Mouse (Mus musculus): ENCODE results near the gene Ndst2.
"Not testable (repeated sequence)": the region's sequence is repeated elsewhere in the genome, so short reads cannot be mapped to it uniquely, and the experiment has no call there.

Ndst2 gene

DNA sequence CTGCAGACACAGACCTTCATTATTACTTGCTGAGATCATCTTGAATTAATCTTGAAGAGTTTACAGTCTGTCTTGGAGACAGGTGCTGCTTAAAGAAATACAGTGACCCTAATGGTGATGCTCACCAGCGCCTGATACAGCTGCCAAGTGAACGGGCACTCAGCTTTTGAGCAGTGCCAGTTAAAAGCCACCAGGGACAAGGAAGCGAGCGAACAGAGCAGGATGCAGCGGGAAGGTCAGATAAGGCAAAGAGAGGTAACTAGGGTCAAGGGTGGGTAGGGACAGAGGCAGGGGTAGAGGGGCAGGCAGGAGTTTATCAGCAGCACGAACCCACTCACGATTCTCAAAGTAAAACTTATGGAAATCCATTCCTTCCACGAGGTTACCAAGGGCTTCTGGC is 4.1 kb upstream of the Ndst2 start:
- no peak for DNase-seq (ENCODE audit: low read depth, low spot score)

DNA sequence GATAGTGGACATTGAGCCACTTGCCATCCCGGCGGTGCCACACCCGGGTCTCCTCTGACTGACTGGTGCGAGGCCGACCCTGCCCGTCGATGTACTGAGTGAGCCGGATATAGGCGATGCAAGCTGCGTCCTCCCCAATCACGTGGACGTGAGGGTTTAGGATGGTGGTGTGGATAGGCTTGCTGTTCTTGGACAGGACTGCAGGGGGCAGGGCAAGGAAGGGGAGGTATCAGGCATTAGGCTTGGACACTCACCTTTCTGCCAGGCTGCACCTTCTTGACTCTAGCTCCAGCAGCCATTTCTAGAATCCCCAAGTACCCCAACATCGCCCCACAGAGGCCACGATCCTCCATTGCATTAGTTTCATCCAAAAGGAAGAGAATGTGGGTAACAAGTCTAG is 2.9 kb upstream of the Ndst2 start:
- no peak for DNase-seq (ENCODE audit: low read depth, low spot score)

DNA sequence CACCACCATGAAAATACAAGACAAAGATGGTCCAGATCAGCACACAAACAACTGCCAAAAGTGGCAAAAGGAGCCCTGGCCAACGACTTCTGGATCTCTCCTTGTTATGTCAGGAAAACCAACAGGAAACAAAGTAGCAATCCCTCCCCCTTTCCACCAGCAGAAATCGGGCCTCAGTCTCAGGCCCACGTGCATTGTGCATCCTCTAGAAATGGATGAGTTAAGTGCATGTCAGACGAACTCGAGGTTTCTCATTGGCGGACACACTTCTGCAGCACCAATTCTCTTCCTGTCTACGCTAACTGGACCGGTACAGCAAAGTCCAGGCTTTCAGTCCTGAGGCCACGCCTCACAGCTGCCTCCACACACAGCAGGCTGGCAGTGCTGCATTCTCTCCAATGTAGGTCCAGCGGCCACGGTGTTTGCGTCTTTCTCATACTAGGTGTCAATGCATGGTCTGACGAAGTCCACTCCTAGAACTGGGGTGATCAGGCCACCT is 1.6 kb upstream of the Ndst2 start:
- DNase-seq (ENCODE audit: low read depth, low spot score): no peak

DNA sequence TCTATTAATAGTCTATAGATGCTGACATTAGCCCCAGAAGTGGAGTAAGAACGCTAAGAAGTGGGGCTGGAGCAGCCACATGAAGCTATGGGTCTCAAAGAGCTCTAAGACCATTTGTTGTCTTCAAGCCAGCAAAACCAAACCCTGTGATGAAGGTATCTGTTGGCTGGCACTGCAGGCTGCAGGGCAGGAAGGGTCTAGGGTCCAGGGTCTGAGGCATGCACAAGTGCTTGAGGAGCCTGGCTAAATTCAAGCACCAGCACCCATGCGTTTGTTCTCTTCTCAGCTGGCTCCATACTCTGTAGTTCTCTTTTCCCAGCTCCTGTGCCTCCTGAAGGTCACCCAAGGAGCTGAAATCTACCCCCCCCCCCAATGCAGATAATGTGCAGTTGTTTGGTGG is 690 bp upstream of the Ndst2 start:
- no peak for DNase-seq (ENCODE audit: low read depth, low spot score)

DNA sequence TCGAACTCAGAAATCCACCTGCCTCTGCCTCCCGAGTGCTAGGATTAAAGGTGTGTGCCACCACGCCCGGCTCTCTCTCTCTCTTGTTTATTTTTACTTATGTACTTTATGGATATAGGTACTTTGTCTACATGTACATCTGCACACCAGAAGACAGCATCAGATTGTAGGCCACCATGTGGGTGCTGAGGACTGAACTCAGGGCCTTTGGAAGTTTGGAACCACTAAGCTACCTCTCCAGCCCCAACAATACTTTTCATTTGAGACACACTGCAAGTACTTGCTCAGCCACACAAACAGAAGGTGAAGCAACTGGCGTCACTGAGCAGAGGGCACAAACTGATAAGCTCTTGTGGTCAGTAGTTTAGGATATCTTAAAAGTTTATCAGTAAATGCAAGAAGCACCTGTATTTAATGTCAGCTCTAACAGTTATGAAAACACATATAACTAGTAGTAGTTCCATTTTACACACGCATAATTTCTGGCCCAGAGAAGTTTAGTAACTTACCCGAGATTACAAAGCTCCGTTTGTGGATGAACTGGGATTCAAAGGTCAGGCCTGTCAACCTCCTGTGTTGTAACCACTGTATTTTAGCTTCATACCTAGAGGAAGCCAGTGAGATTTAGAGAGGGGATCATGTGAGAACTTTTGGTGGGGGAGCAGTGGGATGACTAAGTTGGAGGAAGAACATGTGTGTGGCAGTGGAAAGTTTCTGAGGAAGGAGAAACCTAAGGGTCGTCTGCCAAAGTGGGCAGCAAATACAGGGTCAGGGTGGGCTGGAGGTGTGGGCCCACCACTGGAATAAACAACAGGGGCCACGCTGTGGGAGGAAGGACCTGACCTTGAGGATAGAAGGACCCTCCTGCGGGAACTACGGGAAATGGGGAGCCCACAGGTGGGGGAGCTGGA is 1.1 kb downstream of the Ndst2 start:
- no peak for DNase-seq (ENCODE audit: low read depth, low spot score)

DNA sequence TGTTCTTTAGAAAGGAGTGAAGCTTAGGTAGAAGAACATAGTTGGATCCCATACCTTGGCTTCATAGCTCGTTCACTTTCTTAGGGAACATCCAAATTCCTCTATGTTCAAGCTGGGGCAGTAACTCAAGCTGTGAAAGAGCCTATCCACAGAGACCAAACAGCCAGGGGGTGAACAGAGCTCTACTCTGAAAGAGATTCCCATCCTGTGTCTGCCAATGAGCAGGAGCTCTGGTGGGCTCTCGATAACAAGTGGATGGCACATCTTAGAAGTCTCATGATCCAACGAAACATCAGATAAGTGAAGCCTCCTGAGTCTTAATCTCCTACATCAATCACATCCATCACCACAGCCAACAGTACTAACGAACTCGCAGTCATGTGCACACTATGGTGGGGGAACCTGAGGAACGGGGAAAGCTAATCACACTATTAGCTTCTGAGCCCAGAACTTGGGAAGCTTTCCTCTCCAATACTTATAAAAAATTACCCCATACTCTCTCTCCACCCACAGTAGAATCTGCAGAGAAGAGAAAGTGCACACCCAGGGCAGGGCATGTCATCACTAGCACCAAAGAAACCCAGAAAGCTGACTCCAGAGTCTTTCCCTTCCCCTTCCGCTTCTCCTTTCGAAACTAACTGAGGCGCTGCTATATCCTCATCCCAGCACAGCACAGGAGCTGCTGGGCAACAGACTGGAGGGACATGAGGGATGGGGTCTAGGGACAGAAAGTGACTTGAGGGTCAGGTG is 3.3 kb downstream of the Ndst2 start:
- no peak for DNase-seq (ENCODE audit: low read depth, low spot score)

DNA sequence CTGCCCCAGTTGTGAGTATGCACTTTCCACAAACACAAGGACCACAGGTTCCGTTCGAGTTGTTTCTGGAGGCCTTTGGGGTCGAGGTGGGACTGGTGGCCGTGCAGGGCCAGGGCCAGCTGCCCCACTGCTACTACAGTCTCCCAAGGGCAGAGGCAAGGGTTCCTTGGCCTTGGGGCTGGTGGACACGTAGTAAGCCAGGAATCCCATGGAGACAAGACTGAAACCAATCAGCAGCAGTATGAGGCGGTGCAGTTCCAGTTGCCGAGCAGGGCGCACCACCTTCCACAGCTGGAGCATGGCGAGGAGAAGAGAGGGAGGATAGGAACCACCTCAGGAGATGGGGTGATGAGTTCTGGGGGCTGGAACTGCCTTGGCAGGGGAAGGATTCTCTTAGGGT is 4.5 kb downstream of the Ndst2 start:
- DNase-seq (ENCODE audit: low read depth, low spot score): no peak

DNA sequence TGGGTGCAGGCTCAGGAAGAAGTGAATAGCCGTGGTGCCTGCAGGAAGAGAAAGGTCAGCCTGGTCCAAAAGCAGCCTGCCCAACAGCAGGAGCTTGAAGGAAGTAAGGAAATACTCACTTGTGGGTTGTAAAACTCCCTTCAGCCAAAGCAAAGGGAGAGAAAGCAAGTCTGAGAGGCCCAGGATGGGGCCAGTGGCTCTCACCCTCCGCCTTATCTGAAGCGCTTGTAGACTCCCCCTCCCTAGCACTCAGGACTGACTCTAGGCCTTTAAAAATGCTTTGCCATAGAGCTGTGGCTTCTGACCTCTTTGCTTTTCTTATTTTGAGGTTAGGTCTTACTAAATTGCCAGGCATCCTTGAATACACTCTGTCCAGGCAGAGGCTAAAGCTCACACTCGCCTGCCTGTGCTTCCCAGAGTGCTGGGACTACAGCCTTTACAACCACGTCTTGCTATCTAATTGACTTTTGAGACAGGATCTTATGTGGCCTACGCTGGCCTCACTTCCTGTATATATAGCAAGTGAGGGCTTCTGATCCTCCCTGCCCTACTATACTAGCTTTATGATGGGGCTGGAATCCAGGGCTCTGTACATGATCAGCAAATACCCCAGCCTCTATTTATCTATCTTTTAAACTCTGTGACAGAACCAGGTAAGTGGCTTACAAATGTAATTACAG is 8.6 kb downstream of the Ndst2 start:
- no peak for DNase-seq (ENCODE audit: low read depth, low spot score)

DNA sequence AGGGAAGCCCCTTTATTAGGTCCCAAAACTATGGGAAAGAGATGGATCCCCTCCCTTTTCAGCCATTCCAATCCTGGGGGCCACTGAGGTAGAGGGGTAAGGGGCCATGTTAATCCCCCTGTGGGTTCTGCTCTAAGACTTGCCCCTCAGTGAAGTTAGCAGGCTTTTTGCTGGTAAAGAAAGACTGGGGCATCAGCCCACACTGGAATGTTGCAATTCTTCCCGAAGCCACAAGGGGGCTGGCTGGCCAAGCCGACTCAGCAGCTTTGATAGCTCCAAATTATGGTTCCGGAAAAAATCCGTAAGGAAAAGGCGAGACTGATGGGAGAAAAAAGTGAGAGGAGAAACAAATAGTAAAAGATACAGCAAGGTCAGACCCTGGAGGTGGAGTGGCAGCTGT is 10.3 kb downstream of the Ndst2 start:
- DNase-seq (ENCODE audit: low read depth, low spot score): no peak

DNA sequence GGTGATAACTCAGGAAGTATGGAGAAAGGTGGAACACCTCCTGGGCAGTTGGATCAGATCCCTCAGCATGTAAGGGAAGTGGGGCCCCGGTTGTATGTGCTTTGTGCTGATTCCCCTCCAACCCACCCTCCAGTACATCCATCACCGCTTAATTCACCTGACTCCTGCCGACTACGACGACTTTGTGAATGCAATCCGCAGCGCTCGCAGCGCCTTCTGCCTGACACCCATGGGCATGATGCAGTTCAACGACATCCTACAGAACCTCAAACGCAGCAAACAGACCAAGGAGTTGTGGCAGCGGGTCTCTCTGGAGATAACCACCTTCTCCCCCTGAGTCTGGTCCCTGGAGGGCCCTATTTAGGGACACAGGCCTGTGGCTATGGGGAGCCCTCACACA is 11.4 kb downstream of the Ndst2 start:
- DNase-seq (ENCODE audit: low read depth, low spot score): no peak

DNA sequence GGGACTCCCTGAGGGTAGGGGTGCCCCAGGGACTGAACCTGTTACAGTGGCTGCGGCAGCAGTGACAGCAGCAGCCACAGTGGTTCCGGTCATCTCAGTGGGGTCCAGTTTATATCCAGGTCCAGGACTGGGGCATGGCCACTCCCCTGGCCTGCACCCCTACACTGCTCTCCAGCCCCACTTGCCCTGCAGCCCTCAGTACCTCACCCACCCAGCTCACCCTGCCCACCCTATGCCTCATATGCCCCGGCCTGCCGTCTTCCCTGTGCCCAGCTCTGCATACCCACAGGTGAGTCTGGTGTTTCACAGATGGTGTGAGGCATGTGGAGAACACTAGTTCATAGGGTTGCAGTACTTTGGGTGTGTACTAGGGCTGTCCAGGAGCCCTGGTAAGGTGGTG is 13.0 kb downstream of the Ndst2 start:
- DNase-seq (ENCODE audit: low read depth, low spot score): no peak

DNA sequence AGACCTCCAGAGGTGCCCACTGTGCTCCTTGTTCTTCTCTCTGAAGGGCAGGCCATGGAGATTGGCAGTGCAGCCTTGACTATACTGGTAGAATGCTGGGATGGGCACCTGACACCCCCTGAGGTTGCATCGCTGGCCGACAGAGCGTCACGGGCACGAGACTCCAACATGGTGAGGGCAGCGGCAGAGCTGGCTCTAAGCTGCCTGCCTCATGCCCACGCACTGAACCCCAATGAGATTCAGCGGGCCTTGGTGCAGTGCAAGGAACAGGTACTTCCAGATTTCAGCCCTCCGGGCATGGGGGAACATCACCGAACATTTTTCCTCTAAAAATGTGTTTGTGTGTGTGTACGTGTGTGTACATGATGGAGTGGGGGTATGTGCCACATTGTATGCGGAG is 14.6 kb downstream of the Ndst2 start:
- no peak for DNase-seq (ENCODE audit: low read depth, low spot score)

DNA sequence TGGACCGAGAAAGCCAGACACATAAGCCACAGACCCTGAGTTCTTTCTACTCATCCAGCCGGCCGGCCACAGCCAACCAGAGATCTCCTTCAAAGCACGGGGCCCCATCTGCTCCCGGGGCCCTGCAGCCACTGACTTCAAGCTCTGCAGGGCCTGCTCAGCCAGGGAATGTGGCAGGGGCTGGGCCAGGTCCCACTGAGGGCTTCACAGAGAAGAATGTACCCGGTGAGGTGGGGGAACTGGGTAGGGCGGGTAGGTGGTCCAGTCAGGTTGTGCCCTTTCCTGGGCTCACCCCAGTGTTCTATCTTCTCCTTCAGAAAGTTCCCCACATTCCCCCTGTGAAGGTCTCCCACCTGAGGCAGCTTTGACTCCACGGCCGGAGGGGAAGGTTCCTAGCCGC is 15.9 kb downstream of the Ndst2 start:
- no peak for DNase-seq (ENCODE audit: low read depth, low spot score)

DNA sequence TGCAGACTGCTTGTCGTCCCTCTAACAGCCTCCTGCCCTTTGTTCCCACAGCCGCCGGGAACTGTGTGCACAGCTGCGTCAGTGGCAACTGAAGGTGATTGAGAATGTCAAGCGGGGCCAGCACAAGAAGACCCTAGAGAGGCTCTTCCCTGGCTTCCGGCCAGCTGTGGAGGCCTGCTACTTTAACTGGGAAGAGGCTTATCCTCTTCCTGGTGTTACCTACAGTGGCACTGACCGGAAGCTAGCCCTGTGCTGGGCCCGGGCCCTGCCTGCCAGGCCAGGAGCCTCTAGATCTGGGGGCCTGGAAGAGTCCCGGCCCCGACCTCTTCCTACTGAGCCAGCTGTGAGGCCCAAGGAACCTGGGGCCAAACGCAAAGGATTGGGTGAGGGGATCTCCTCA is 20.5 kb downstream of the Ndst2 start:
- DNase-seq (ENCODE audit: low read depth, low spot score): no peak

DNA sequence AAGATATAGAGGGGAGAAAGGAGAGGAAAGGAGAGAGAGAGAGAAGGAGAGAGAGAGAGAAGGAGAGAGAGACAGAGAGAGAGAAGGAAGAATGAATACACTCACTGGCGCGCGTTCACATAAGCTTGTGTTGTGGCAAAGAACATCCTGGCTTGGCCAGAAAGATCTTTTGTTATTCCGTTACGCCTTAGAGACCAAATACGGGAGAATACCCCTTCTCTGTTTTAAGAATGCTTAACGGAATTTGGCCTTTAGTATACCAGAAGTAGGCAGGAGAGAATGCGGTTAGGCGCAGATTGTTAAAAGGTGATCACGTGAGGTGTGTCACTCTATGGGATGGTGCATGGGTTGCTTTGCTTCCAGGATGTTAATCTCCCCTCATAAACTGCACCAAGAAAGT is 26.1 kb downstream of the Ndst2 start:
- no peak for DNase-seq (ENCODE audit: low read depth, low spot score)

DNA sequence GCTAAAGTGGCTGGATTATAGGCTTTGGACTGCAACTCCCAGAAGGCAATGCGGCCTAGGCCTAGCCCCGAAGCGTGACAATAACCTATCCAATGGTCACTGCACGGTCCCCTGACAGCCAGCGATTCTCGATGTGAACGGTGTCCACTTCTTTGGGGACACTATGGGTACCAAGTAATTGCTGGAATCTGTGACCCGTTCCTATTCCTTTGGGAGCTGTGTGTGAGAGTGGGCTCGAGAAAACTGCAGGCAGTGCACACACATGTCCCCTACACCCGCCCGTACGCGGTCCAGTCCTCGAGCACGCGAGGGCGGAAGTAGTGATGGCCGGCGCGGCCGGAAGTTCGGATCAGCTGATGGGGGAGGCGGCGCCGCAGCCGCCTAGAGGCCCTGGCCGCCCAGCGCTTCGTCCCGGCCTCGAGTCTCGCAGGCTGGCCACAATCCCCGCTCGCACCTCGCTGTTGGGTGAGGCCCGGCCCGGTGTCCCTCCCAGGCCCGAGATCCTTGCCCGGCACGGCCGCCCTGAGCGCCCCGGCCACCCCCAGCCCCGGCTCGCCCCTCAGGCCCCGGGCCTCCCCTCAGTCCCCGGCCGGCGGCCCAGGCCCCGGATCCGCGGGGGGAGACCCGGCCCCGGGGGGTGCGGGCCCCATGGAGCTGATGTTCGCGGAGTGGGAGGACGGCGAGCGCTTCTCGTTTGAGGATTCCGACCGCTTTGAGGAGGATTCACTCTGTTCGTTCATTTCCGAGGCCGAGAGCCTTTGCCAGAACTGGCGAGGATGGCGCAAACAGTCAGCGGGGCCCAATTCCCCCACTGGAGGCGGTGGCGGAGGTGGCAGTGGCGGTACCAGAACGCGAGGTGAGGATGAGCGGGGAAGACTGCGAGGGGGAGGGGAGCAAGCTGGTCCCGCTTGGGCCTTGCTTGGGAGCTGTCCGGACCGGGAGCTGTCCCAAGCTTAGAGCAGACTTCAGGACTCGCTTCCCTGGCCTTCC is 26.9 kb downstream of the Ndst2 start, which contains the start of gene Zswim8:
Gene Zswim8, plus strand, starts transcription at position 352 of the 990 bp plus-strand sequence.
- peak; percentile 84 for DNase-seq (ENCODE audit: low read depth, low spot score)

DNA sequence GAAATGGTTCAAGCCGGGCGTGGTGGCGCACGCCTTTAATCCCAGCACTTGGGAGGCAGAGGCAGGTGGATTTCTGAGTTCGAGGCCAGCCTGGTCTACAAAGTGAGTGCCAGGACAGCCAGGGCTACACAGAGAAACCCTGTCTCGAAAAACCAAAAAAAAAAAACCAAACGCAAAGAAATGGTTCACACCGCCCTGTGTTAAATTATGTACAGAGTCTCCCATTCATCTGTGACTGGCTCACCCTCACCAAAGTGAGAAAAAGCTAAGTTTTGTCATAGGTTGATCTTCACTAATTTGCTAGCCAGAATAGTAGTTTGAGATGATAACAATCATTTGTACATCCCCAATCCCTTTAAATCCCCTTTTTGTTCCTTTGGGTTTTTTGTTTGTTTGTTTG is 30.9 kb downstream of the Ndst2 start:
- not testable (repeated sequence) for DNase-seq (ENCODE audit: low read depth, low spot score)

DNA sequence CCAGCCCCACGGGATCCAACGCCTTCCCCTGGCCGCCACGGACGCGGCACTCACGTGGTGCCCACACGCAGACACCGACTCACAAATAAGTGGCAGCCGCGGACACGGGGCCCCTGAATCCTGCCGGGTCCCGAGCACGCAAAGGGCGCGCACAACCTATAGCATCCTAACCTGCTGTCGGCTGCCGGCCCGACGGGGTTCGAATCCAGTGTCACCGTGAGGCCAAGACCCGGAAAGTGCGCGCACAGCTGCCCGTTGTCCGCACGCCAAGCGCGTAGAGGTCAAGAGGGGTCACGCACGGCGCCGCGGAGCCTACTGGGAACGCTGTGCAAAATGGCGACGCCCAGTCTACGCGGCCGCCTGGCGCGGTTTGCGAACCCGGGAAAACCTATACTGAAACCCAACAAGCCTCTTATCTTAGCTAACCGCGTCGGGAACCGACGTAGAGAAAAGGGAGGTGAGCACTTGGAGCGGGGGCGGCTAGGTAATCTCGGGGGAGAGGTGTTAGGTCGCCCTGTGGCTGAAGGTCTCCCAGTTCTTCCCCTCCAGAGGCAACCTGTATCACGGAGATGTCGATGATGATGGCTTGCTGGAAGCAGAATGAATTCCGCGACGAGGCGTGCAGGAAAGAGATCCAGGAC is 31.5 kb downstream of the Ndst2 start, which contains the start of gene Chchd1:
Gene Chchd1, plus strand, starts transcription at position 266 of the 641 bp plus-strand sequence.
- DNase-seq (ENCODE audit: low read depth, low spot score): peak; percentile 75

DNA sequence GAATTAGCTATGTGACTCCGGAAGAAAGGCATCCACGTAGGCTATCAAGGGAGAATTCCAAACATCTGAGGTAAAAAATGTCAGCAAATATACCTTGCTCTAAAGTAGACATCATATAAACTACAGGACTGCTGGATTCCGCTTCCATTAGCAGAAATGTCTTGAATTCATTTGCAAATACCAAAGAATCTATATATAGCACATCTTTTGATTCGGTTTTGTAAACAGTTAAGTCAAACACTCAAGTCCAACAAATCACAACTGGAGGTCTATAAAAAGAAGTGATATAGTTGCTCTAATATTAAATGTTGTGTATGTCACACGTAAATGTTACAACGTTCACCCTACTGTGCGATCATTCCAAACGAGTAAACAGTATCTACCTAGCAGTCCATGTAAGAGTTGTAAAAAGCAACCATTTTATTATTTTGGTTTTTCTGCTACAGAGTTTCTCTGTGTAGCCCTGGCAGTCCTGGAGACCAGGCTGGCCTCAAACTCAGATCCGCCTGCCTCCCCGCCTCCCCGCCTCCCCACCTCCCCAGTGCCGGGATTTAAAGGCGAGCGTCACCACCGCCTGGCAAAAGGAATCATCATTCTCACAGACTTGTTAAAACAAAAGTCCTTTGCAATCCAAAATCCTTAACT is 32.1 kb downstream of the Ndst2 start:
- no peak for DNase-seq (ENCODE audit: low read depth, low spot score)

DNA sequence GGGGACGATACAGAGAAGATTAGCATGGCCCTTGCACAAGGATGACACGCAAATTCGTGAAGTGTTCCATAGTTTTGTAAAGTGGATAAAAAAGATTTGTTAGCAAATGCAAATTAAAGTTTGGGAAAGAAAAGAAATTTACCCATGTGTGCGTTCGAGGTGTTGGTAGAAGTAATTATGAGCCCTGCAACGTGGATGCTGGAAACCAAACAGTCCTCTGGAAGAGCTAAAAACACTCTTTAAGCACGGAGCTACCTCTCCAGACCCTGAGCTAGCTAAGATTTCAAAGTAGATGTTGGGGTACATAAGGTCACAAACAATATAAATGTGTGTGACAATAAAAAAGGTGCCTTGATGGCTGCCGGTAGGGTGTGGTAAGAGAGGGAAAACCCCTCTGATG is 32.8 kb downstream of the Ndst2 start:
- DNase-seq (ENCODE audit: low read depth, low spot score): no peak
